ENCODE assay signal across 25 mouse cellular contexts in the genomic region with DNA sequence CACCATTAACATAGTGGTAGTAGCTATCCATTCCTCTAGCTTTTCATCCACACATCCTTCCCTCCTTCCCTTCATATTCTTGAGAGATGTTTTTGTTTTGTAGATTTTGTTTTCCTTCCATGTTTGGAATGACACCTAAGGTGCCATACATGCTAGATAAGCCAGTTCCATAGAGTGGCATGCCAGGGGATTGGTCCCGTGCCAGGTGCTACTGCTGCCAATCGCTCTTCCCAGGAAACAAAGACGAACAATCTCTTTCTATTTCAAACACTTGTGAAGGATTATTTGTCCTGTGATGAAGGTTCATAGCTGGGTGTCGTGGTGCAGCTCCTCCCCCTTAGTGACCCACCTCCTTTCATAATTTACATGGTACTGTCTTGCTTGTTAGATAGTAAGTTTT.
DNase-seq lines count a peak whose midpoint lies in the region; ATAC-seq and TF ChIP-seq lines count a peak whose summit lies in the region.
"Had no signal": no experiment of that assay in that cellular context is flagged by ENCODE, and none has a peak within 500 bp of the region (broad histone marks: within the 10 kb centered on the region; RNA-seq: fewer than 3 reads in every experiment).

No protein-coding gene starts in this region.

- DNase-seq in cerebellum, postnatal 10 days = peak; percentile 38 to 50
- no peak for DNase-seq in cerebellum, adult 2 months
- peak; percentile 25 for DNase-seq in forebrain, embryonic 14.5 days (ENCODE audit: low spot score)
- peak; percentile 29 for DNase-seq in lung, postnatal 10 days
- no peak for DNase-seq in lung, adult 18-20 months
- DNase-seq in brain, embryonic 14.5 days (ENCODE audit: low read depth) = peak; percentile 51
- no peak for DNase-seq in ovary, adult 18-20 months (ENCODE audit: low spot score)
- DNase-seq: adrenal gland, adult 8-10 months; adrenal gland, postnatal 25 days; cerebellum, adult 18-20 months; gastrocnemius, postnatal 10 days; gastrocnemius, postnatal 36 days; heart, adult 2 months; heart, postnatal 14 days; heart, postnatal 4 days had no signal

- no peak for ATAC-seq in forebrain, embryonic 14.5 days
- no peak for ATAC-seq in forebrain, embryonic 15.5 days (replicated peaks)
- ATAC-seq: activated CD4-positive, CD25-positive, alpha-beta regulatory T cell, adult 4 months; forebrain, embryonic 16.5 days; hindbrain, postnatal 0 days; inflammation-experienced regulatory T-cells, adult 6 months had no signal

- WGBS in cerebellum, adult 2 months = 18% methylated on average over 4 of the region's 4 CpGs
- 48% methylated on average over 4 of the region's 4 CpGs for WGBS in forebrain, embryonic 14.5 days
- WGBS in forebrain, embryonic 15.5 days = 53% methylated on average over 4 of the region's 4 CpGs

- no peaks in the 10 kb centered on the region for H3K9me3 ChIP-seq in forebrain, embryonic 14.5 days (replicated peaks; ENCODE audit: control insufficient read depth, low read length)
- no peaks in the 10 kb centered on the region for H3K9me3 ChIP-seq in forebrain, embryonic 15.5 days
- H3K9me3 ChIP-seq: embryonic facial prominence, embryonic 12.5 days; embryonic facial prominence, embryonic 15.5 days; heart, embryonic 10.5 days; heart, embryonic 13.5 days had no signal

- no peaks in the 10 kb centered on the region for H3K36me3 ChIP-seq in forebrain, embryonic 14.5 days (ENCODE audit: control insufficient read depth, insufficient read depth, low read length)
- no peaks in the 10 kb centered on the region for H3K36me3 ChIP-seq in forebrain, embryonic 15.5 days
- H3K36me3 ChIP-seq: embryonic facial prominence, embryonic 12.5 days; embryonic facial prominence, embryonic 15.5 days; heart, embryonic 10.5 days; heart, embryonic 13.5 days had no signal

- H3K4me3 ChIP-seq in cerebellum, adult 2 months (replicated peaks; ENCODE audit: insufficient read depth, low read depth, low read length) = no peak overlapping the region
- H3K4me3 ChIP-seq in forebrain, embryonic 14.5 days (ENCODE audit: low read depth, low read length) = no peak overlapping the region
- H3K4me3 ChIP-seq in forebrain, embryonic 15.5 days = no peak overlapping the region
- H3K4me3 ChIP-seq: embryonic facial prominence, embryonic 12.5 days; embryonic facial prominence, embryonic 15.5 days; heart, adult 2 months; heart, embryonic 10.5 days; heart, embryonic 13.5 days had no signal

- H3K4me2 ChIP-seq in forebrain, embryonic 14.5 days (ENCODE audit: low read length) = no peak overlapping the region
- H3K4me2 ChIP-seq in forebrain, embryonic 15.5 days (replicated peaks) = no peak overlapping the region
- H3K4me2 ChIP-seq: embryonic facial prominence, embryonic 12.5 days; embryonic facial prominence, embryonic 15.5 days; heart, embryonic 13.5 days; hindbrain, embryonic 14.5 days had no signal

- TF ChIP-seq CTCF in cerebellum, adult 2 months (IDR thresholded peaks at IDR 0.05; ENCODE audit: borderline replicate concordance, insufficient read depth, low read depth, low read length) = no peak
- TF ChIP-seq CTCF in brain, embryonic 14.5 days (IDR thresholded peaks at IDR 0.05; ENCODE audit: borderline replicate concordance, extremely low read depth, insufficient read depth, insufficient read length) = no peak

- H3K27me3 ChIP-seq in cerebellum, adult 2 months (ENCODE audit: control insufficient read depth, insufficient read depth, low read length) = no peaks in the 10 kb centered on the region
- no peaks in the 10 kb centered on the region for H3K27me3 ChIP-seq in forebrain, embryonic 14.5 days (replicated peaks; ENCODE audit: control insufficient read depth, insufficient read depth, low read length)
- no peaks in the 10 kb centered on the region for H3K27me3 ChIP-seq in forebrain, embryonic 15.5 days
- H3K27me3 ChIP-seq: embryonic facial prominence, embryonic 12.5 days; embryonic facial prominence, embryonic 15.5 days had no signal

- H3K27ac ChIP-seq in cerebellum, adult 2 months (ENCODE audit: insufficient read depth, low read length) = no peak overlapping the region
- H3K27ac ChIP-seq in forebrain, embryonic 14.5 days (ENCODE audit: low read depth, low read length) = no peak overlapping the region
- H3K27ac ChIP-seq in forebrain, embryonic 15.5 days (replicated peaks) = no peak overlapping the region
- H3K27ac ChIP-seq: embryonic facial prominence, embryonic 12.5 days; embryonic facial prominence, embryonic 15.5 days; heart, adult 2 months; heart, embryonic 10.5 days; heart, embryonic 13.5 days; hindbrain, embryonic 14.5 days; hindbrain, postnatal 0 days had no signal

- H3K4me1 ChIP-seq in cerebellum, adult 2 months (ENCODE audit: control insufficient read depth, insufficient read depth, low read length) = no peaks in the 10 kb centered on the region
- H3K4me1 ChIP-seq in forebrain, embryonic 14.5 days (ENCODE audit: control insufficient read depth, insufficient read depth, low read length) = no peaks in the 10 kb centered on the region
- H3K4me1 ChIP-seq in forebrain, embryonic 15.5 days = no peaks in the 10 kb centered on the region
- H3K4me1 ChIP-seq: embryonic facial prominence, embryonic 12.5 days; embryonic facial prominence, embryonic 15.5 days had no signal

- TF ChIP-seq POLR2A in cerebellum, adult 2 months (IDR thresholded peaks at IDR 0.05; ENCODE audit: borderline replicate concordance, insufficient read depth, low read length) = no peak
- no peak for TF ChIP-seq POLR2A in brain, embryonic 14.5 days (IDR thresholded peaks at IDR 0.05; ENCODE audit: borderline replicate concordance, extremely low read depth, insufficient read depth, insufficient read length, poor library complexity, severe bottlenecking)

- no peak overlapping the region for H3K9ac ChIP-seq in forebrain, embryonic 14.5 days (ENCODE audit: low read length)
- no peak overlapping the region for H3K9ac ChIP-seq in forebrain, embryonic 15.5 days (replicated peaks)
- H3K9ac ChIP-seq: embryonic facial prominence, embryonic 12.5 days; embryonic facial prominence, embryonic 15.5 days; heart, embryonic 13.5 days; hindbrain, embryonic 14.5 days had no signal

Comparison
In these comparisons a context has a peak if more than half of its experiments do, and no peak if none do; other contexts are left out.
1. DNase-seq: peak in cerebellum, postnatal 10 days (2 of 2), forebrain, embryonic 14.5 days (single experiment), lung, postnatal 10 days (single experiment) and brain, embryonic 14.5 days (single experiment); none in cerebellum, adult 2 months (0 of 2), lung, adult 18-20 months (0 of 2) and ovary, adult 18-20 months (single experiment).